In the genomic region with DNA sequence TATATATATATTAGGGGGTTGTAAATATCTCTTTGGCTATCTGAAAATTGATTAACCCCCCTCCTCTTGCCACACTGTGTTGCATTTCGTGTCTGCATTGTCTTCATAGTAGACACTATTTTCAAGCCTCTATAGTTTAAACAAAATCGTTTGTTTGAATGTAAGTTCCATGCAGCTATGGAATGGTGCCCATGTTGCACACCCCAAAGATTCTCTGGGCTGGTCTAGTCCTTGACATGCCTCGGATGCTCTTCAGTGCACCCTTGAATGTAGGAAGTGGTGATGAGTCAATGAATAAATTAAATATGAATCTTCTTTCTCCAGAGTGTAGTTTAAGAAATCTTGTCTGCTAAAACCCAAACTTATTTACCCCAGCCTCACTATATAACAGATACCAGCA, we compare ENCODE assay signal across 32 mouse cellular contexts. TPM values are rescaled to one million over a fixed set of nuclear protein-coding genes. Genes with fewer than 3 reads are reported as not detected.
A peak's percentile ranks its signal among the peaks of the same experiment; 100 is the strongest.
DNase-seq lines count a peak whose midpoint lies in the region; ATAC-seq lines count a peak whose summit lies in the region.
"Had no signal": no experiment of that assay in that cellular context is flagged by ENCODE, and none has a peak within 500 bp of the region (broad histone marks: within the 10 kb centered on the region; RNA-seq: fewer than 3 reads in every experiment).

No protein-coding gene starts in this region.

- no peaks in the 10 kb centered on the region for H3K36me3 ChIP-seq in hindbrain, embryonic 14.5 days (replicated peaks; ENCODE audit: control insufficient read depth, insufficient read depth)
- no peaks in the 10 kb centered on the region for H3K36me3 ChIP-seq in hindbrain, embryonic 12.5 days
- H3K36me3 ChIP-seq in midbrain, embryonic 13.5 days: no peaks in the 10 kb centered on the region
- no peaks in the 10 kb centered on the region for H3K36me3 ChIP-seq in midbrain, embryonic 16.5 days (ENCODE audit: control insufficient read depth, insufficient read depth, low read length)
- no peaks in the 10 kb centered on the region for H3K36me3 ChIP-seq in forebrain, embryonic 12.5 days (replicated peaks)
- no peaks in the 10 kb centered on the region for H3K36me3 ChIP-seq in forebrain, embryonic 16.5 days (ENCODE audit: control insufficient read depth, insufficient read depth)
- H3K36me3 ChIP-seq: heart, embryonic 12.5 days; limb, embryonic 10.5 days; limb, embryonic 15.5 days; liver, embryonic 13.5 days had no signal

- H3K9ac ChIP-seq in hindbrain, embryonic 14.5 days: no peak overlapping the region
- no peak overlapping the region for H3K9ac ChIP-seq in hindbrain, embryonic 12.5 days
- no peak overlapping the region for H3K9ac ChIP-seq in midbrain, embryonic 13.5 days (replicated peaks)
- no peak overlapping the region for H3K9ac ChIP-seq in midbrain, embryonic 16.5 days (ENCODE audit: low read depth, low read length)
- H3K9ac ChIP-seq in forebrain, embryonic 12.5 days: no peak overlapping the region
- H3K9ac ChIP-seq in forebrain, embryonic 16.5 days (replicated peaks; ENCODE audit: low read depth, low read length): no peak overlapping the region
- H3K9ac ChIP-seq: heart, embryonic 12.5 days; limb, embryonic 15.5 days; liver, embryonic 13.5 days had no signal

- peaks cover 74% of the 10 kb centered on the region for H3K27me3 ChIP-seq in hindbrain, embryonic 14.5 days (ENCODE audit: control insufficient read depth, insufficient read depth, low read length)
- peaks cover 62% of the 10 kb centered on the region for H3K27me3 ChIP-seq in hindbrain, embryonic 12.5 days
- H3K27me3 ChIP-seq in midbrain, embryonic 13.5 days: peaks cover 91% of the 10 kb centered on the region
- H3K27me3 ChIP-seq in midbrain, embryonic 16.5 days (ENCODE audit: control insufficient read depth, insufficient read depth, low read depth, low read length): peaks cover 42% of the 10 kb centered on the region
- H3K27me3 ChIP-seq in forebrain, embryonic 12.5 days: peaks cover 74% of the 10 kb centered on the region
- H3K27me3 ChIP-seq in forebrain, embryonic 16.5 days (replicated peaks; ENCODE audit: control insufficient read depth, insufficient read depth, low read length): peaks cover 20% of the 10 kb centered on the region

- no peak overlapping the region for H3K4me2 ChIP-seq in hindbrain, embryonic 14.5 days (replicated peaks)
- no peak overlapping the region for H3K4me2 ChIP-seq in hindbrain, embryonic 12.5 days (replicated peaks)
- H3K4me2 ChIP-seq in midbrain, embryonic 13.5 days (replicated peaks): no peak overlapping the region; the same call in 1 of the 2 replicates
- no peak overlapping the region for H3K4me2 ChIP-seq in midbrain, embryonic 16.5 days (ENCODE audit: low read length)
- H3K4me2 ChIP-seq in forebrain, embryonic 12.5 days: no peak overlapping the region; the same call in 1 of the 2 replicates
- H3K4me2 ChIP-seq in forebrain, embryonic 16.5 days (ENCODE audit: low read length): no peak overlapping the region

- 2% methylated on average over 3 of the region's 3 CpGs for WGBS in hindbrain, embryonic 14.5 days
- WGBS in hindbrain, embryonic 12.5 days: 5% methylated on average over 3 of the region's 3 CpGs
- WGBS in midbrain, embryonic 13.5 days: 5% methylated on average over 3 of the region's 3 CpGs
- WGBS in midbrain, embryonic 16.5 days: 3% methylated on average over 3 of the region's 3 CpGs
- 5% methylated on average over 3 of the region's 3 CpGs for WGBS in forebrain, embryonic 12.5 days
- WGBS in forebrain, embryonic 16.5 days: 1% methylated on average over 3 of the region's 3 CpGs

- no peak for ATAC-seq in hindbrain, embryonic 14.5 days (ENCODE audit: low FRiP score)
- no peak for ATAC-seq in hindbrain, embryonic 12.5 days (ENCODE audit: low FRiP score)
- no peak for ATAC-seq in midbrain, embryonic 13.5 days
- ATAC-seq in midbrain, embryonic 16.5 days: no peak
- ATAC-seq in forebrain, embryonic 12.5 days (ENCODE audit: low FRiP score): no peak
- ATAC-seq in forebrain, embryonic 16.5 days: no peak
- ATAC-seq: activated CD4-positive, CD25-positive, alpha-beta regulatory T cell, adult 4 months; inflammation-experienced regulatory T-cells, adult 6 months; lung, postnatal 0 days had no signal

- H3K27ac ChIP-seq in hindbrain, embryonic 14.5 days: no peak overlapping the region
- no peak overlapping the region for H3K27ac ChIP-seq in hindbrain, embryonic 12.5 days
- H3K27ac ChIP-seq in midbrain, embryonic 13.5 days: 0 out of 2 replicates have a peak overlapping the region, but pooled peaks have one; percentile 62
- H3K27ac ChIP-seq in midbrain, embryonic 16.5 days (ENCODE audit: low read length): no peak overlapping the region
- H3K27ac ChIP-seq in forebrain, embryonic 12.5 days: peak overlapping the region; percentile 84
- H3K27ac ChIP-seq in forebrain, embryonic 16.5 days (ENCODE audit: low read length): peak overlapping the region; percentile 60; the same call in 1 of the 2 replicates
- H3K27ac ChIP-seq: gastrocnemius, adult 2 months; heart, adult 2 months; kidney, postnatal 0 days; limb, embryonic 10.5 days; limb, embryonic 15.5 days; liver, embryonic 13.5 days had no signal

- peaks cover 10% of the 10 kb centered on the region; the same call in 1 of the 2 replicates for H3K4me1 ChIP-seq in hindbrain, embryonic 14.5 days (replicated peaks; ENCODE audit: control insufficient read depth, insufficient read depth, low read length)
- H3K4me1 ChIP-seq in hindbrain, embryonic 12.5 days: peaks cover 28% of the 10 kb centered on the region
- H3K4me1 ChIP-seq in midbrain, embryonic 13.5 days (replicated peaks): peaks cover 48% of the 10 kb centered on the region
- peaks cover 5% of the 10 kb centered on the region for H3K4me1 ChIP-seq in midbrain, embryonic 16.5 days (ENCODE audit: control insufficient read depth, insufficient read depth, low read length)
- peaks cover 51% of the 10 kb centered on the region for H3K4me1 ChIP-seq in forebrain, embryonic 12.5 days
- peaks cover 37% of the 10 kb centered on the region for H3K4me1 ChIP-seq in forebrain, embryonic 16.5 days (replicated peaks; ENCODE audit: control insufficient read depth, insufficient read depth, low read length)

- DNase-seq in hindbrain, embryonic 14.5 days (ENCODE audit: low spot score): peak; percentile 29
- no peak for DNase-seq in cerebellum, postnatal 10 days
- no peak for DNase-seq in layer of hippocampus, postnatal 10 days (ENCODE audit: low spot score in 2 of 2)
- DNase-seq: gastrocnemius, postnatal 36 days; layer of hippocampus, postnatal 36 days; liver, embryonic 13.5 days; lung, adult 18-20 months; right cerebral cortex, adult 18-20 months; spleen, adult 18-20 months; thymus, postnatal 14 days had no signal

- no peaks in the 10 kb centered on the region for H3K9me3 ChIP-seq in hindbrain, embryonic 14.5 days (ENCODE audit: control insufficient read depth, low read length)
- H3K9me3 ChIP-seq in hindbrain, embryonic 12.5 days (replicated peaks): no peaks in the 10 kb centered on the region
- no peaks in the 10 kb centered on the region for H3K9me3 ChIP-seq in midbrain, embryonic 13.5 days
- H3K9me3 ChIP-seq in midbrain, embryonic 16.5 days (replicated peaks; ENCODE audit: control insufficient read depth, low read length, poor library complexity, severe bottlenecking): no peaks in the 10 kb centered on the region
- no peaks in the 10 kb centered on the region for H3K9me3 ChIP-seq in forebrain, embryonic 12.5 days
- H3K9me3 ChIP-seq in forebrain, embryonic 16.5 days (ENCODE audit: control insufficient read depth, low read length): no peaks in the 10 kb centered on the region
- H3K9me3 ChIP-seq: heart, embryonic 12.5 days; limb, embryonic 10.5 days; limb, embryonic 15.5 days; liver, embryonic 13.5 days had no signal

- H3K4me3 ChIP-seq in hindbrain, embryonic 14.5 days (replicated peaks; ENCODE audit: low read length): no peak overlapping the region
- no peak overlapping the region for H3K4me3 ChIP-seq in hindbrain, embryonic 12.5 days
- H3K4me3 ChIP-seq in midbrain, embryonic 13.5 days (replicated peaks): no peak overlapping the region
- no peak overlapping the region for H3K4me3 ChIP-seq in midbrain, embryonic 16.5 days (ENCODE audit: low read depth, low read length)
- no peak overlapping the region for H3K4me3 ChIP-seq in forebrain, embryonic 12.5 days (replicated peaks)
- no peak overlapping the region for H3K4me3 ChIP-seq in forebrain, embryonic 16.5 days (replicated peaks; ENCODE audit: low read length)
- H3K4me3 ChIP-seq: heart, adult 2 months; limb, embryonic 10.5 days had no signal

RNA-seq across cellular contexts. Expression of gene Neurog2, which starts 6.4 kb away (rescaled TPM):
- polyA plus RNA-seq in hindbrain, embryonic 14.5 days (2014; fragmentation: Nextera tagmentation; extraction: Ambion mirVana): 3.8 and 6.4 TPM in 2 replicates
- 43.9 and 48.7 TPM in 2 replicates for polyA plus RNA-seq in hindbrain, embryonic 12.5 days (2016; fragmentation: Nextera tagmentation; extraction: Ambion mirVana)
- polyA plus RNA-seq in midbrain, embryonic 13.5 days (2015; fragmentation: Nextera tagmentation; extraction: Ambion mirVana): 58.3 and 67.5 TPM in 2 replicates
- polyA plus RNA-seq in midbrain, embryonic 16.5 days (2015; fragmentation: Nextera tagmentation; extraction: Ambion mirVana): 5.2 and 16.9 TPM in 2 replicates
- 161 and 168 TPM in 2 replicates for polyA plus RNA-seq in forebrain, embryonic 12.5 days (2016; fragmentation: Nextera tagmentation; extraction: Ambion mirVana)
- 53.3 and 71.3 TPM in 2 replicates for polyA plus RNA-seq in forebrain, embryonic 16.5 days (2015; fragmentation: Nextera tagmentation; extraction: Ambion mirVana)
- total RNA-seq in layer of hippocampus, postnatal 10 days (2021): 1 to 10 TPM; 2.1 to 2.4 TPM
- total RNA-seq: adrenal gland, adult 2 months; adrenal gland, postnatal 36 days; gastrocnemius, adult 2 months; gastrocnemius, postnatal 36 days; heart, adult 2 months; hematopoietic stem cell, adult 5-6 weeks; megakaryocyte-erythroid progenitor cell, adult 5-6 weeks; neutrophil, adult 5-6 weeks had no signal
- polyA plus RNA-seq: activated CD4-positive, CD25-positive, alpha-beta regulatory T cell, adult 4 months; adrenal gland, adult 2 months; heart, adult 2 months; heart, postnatal 0 days; inflammation-experienced regulatory T-cells, adult 6 months; kidney, adult 2 months; kidney, postnatal 0 days; limb, embryonic 10.5 days; limb, embryonic 15.5 days; liver, embryonic 13.5 days; lung, postnatal 0 days; urinary bladder, adult 2 months had no signal

Comparison
In these comparisons a context has a peak if more than half of its experiments do, and no peak if none do; other contexts are left out.
1. H3K27ac ChIP-seq: peak in midbrain, embryonic 13.5 days (single experiment), forebrain, embryonic 12.5 days (single experiment) and forebrain, embryonic 16.5 days (single experiment); none in hindbrain, embryonic 14.5 days (single experiment), hindbrain, embryonic 12.5 days (single experiment) and midbrain, embryonic 16.5 days (single experiment).